Mouse (Mus musculus): ENCODE results near the gene Pin1. TPM values are rescaled to one million over a fixed set of nuclear protein-coding genes. Genes with fewer than 3 reads are reported as not detected.
"Not testable (repeated sequence)": the region's sequence is repeated elsewhere in the genome, so short reads cannot be mapped to it uniquely, and the experiment has no call there.

Pin1 gene
- 10 to 100 TPM; 18.3 to 19.2 TPM for total RNA-seq (2021)

GRCm38 (mm10) chr9:20651602-20652259 lies at the start of gene Pin1:
TSS of gene Pin1 (plus strand) at chr9:20652095.
- intact Hi-C loops (cut with DNase I), result loop anchor here (5.0 kb wide), 1 partner anchor 184 kb away; no protein-coding TSS in a partner anchor
- peak; percentile 99 for DNase-seq (ENCODE audit: low spot score)

- no peak for DNase-seq (ENCODE audit: low spot score)
- intact Hi-C loops (cut with DNase I), result loop anchor here (10.0 kb wide), 1 partner anchor 111 kb away; the partner anchor contains the start of gene Zfp426
Observed at GRCm38 (mm10) chr9:20606269-20606668, 45.6 kb upstream of the Pin1 start.

GRCm38 (mm10) chr9:20607100-20607974 lies 44.6 kb upstream of the Pin1 start:
- DNase-seq (ENCODE audit: low spot score), result peak; percentile 76
- intact Hi-C loops (cut with DNase I), result loop anchor here (1.0 to 10.0 kb wide), 2 partner anchors 26 to 113 kb away; partner anchors contain the start of genes Zfp426 and Zfp846

- DNase-seq (ENCODE audit: low spot score), result no peak
- intact Hi-C loops (cut with DNase I), result loop anchor here (10.0 kb wide), 1 partner anchor 115 kb away; the partner anchor contains the start of gene Zfp426
Observed at GRCm38 (mm10) chr9:20609831-20610464, 41.9 kb upstream of the Pin1 start.

DNA sequence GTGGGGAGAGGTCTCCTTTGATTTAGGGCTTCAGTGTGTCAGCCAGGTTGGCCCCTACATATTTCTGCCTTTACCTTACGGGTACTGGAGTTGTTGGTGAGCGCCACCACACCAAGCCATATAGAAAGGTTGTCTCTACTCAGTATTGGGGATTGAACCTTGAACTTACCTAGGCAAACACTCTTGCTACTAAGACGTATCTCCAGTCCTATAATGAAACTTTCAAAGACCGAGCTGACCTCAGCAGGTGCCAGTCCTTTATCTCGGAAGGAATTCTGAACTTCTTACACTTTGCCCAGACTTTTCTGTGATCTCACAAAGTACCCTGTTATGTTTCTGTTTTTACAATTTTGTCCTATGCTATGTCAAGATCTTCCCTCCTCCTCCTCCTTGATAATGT lies 39.9 kb upstream of the Pin1 start:
- DNase-seq (ENCODE audit: low spot score), result no peak
- intact Hi-C loops (cut with DNase I), result no loop called here

DNA sequence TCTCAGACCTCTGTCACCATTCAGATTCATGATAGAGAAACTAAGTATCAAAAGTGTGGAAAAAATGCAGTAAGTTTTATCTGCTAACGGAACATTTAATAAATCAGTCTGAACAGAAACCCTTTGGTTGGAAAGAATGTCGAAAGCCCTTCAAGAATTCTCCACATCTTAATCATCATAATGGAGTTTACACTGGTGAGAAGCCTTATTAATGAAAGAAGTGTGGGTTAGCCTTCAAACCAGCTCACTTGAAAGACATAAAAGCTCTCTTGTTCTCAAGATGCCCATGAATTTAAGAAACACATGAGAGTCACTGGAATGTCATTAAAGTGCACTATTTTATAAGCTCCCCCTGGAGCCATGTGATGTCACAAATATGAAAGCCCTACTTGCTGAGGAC lies 35.2 kb upstream of the Pin1 start:
- intact Hi-C loops (cut with DNase I), result no loop called here
- no peak for DNase-seq (ENCODE audit: low spot score)

- intact Hi-C loops (cut with DNase I), result no loop called here
- DNase-seq (ENCODE audit: low spot score), result no peak
Observed at GRCm38 (mm10) chr9:20631332-20631731, 20.6 kb upstream of the Pin1 start.

DNA sequence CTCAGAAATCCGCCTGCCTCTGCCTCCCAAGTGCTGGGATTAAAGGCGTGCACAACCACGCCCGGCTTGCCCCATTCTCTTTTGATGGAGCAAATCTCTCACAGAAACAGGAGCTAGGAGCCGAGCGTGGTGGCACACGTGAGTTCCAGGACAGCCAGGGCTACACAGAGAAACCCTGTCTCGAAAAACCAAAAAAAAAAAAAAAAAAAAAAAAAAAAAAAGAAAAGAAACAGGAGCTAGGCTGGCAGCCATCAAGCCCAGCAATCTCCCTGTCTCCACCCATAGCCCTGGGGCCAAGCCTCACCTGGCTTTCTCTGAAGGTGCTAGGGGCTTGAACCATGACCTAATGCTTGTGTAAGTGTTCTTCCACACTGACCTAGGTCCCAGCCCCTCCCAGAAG lies 16.2 kb upstream of the Pin1 start:
- intact Hi-C loops (cut with DNase I); DNase-seq (ENCODE audit: low spot score): not testable (repeated sequence)

DNA sequence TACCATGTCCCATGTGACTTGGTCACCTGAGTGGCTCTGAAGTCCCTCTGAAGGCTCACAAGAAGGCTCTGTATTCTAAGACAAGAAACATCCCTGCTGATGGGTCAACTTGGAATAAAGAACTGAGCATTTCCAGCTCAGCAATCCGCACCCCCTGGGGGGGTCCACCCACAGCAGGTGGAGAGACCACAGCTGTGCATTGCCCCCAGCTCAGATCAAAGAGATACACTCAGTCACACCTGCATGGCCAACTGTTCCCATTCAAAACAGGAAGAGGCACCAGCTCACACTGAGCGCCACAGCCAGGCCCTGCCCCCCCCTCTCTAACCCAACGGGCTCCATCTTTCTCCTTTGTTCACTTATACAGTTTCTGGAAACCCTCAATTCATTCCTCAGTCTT lies 15.6 kb upstream of the Pin1 start:
- no peak for DNase-seq (ENCODE audit: low spot score)
- intact Hi-C loops (cut with DNase I), result no loop called here

DNA sequence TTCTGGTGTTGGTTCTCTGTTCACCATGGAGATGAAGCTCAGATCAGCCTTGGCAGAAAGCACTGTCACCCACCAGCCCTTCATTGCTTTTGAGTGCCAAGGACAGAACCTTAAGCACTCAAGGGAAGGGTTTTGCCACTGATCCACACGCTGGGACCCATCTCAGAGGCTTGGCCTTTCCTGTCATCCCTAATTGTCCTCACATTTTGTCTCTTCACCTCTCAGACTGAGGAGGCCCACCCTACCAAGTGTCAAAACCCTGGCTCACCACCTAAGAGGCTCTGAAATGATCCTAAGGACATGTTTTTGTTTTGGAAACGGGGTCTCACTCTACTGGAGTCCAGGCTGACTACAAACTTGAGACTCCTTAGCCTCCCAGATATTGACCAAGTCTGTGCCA lies 15.1 kb upstream of the Pin1 start:
- intact Hi-C loops (cut with DNase I), result no loop called here
- no peak for DNase-seq (ENCODE audit: low spot score)

- no peak for DNase-seq (ENCODE audit: low spot score)
- intact Hi-C loops (cut with DNase I), result no loop called here
Observed at GRCm38 (mm10) chr9:20638552-20638951, 13.3 kb upstream of the Pin1 start.

GRCm38 (mm10) chr9:20639486-20639885 lies 12.4 kb upstream of the Pin1 start:
- intact Hi-C loops (cut with DNase I), result no loop called here
- no peak for DNase-seq (ENCODE audit: low spot score)

GRCm38 (mm10) chr9:20641501-20641900 lies 10.4 kb upstream of the Pin1 start:
- DNase-seq (ENCODE audit: low spot score), result no peak
- intact Hi-C loops (cut with DNase I), result no loop called here

DNA sequence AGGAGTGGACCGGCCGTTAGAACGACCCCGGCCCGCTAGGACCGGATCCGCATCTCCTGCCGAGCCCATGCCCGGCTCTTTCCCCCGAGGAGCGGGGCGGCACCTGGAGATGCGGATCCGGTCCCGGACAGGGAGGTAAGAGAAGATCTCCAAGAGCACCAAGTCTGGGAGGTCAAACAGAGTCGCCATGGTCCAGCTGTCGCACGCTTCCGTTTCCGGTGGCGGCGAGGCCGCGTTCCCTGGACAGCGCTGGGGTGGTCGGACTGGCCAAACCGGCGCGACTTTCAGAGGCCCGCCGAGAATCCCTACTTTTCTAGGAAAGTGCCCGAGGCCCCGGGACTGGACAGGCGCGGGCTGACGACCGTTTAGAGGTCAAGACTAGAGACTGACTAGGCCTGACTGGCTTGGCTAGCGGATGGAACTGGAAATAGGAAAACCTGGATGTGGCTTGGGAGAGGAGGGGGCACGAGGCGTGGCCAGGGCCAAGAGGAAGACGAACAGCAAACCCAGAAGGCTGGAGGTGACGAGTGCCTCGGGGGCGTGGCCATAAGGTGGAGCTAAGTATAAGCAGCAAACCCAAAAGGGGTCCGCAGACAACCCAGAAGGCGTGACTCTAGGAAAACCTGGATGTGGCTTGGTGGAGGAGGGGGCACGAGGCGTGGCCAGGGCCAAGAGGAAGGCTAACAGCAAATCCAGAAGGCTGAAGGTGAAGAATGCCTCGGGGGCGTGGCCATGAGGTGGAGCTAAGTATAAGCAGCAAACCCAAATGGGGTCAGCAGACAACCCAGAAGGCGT lies 9.6 kb upstream of the Pin1 start, which contains the start of gene Ubl5:
Ubl5 (plus strand) TSS at position 778 of the 795 bp plus-strand sequence.
- peak; percentile 38 for DNase-seq (ENCODE audit: low spot score)
- intact Hi-C loops (cut with DNase I), result no loop called here

DNA sequence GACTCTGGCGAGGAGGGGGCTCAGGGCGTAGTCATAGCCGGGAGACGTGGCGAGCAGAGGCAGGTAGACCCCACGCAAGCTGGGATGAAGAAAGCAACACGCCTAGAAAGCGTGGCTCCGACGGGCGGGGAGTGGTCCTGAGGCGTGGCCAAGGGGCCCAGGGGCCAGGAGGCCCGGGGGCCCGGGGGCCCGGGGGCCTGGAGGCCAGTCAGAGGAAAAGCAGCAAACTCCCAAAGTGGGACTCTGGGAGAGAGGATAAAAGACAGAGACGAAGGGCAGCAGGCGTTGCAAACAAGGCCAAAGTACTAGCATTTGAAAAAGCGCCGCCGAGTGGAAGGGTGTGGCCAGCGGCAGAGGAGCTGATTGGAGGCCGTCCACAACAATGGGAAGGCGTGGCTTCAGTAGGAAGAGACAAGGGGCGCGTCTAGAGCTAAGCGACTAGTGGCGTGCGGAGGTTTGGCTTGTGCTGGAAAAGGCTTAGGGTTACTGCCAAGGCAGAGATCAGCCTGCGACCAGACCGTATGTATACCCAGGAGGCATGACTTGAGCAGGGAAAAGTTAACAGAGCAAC lies 8.9 kb upstream of the Pin1 start:
- peak; percentile 77 for DNase-seq (ENCODE audit: low spot score)
- intact Hi-C loops (cut with DNase I), result no loop called here

DNA sequence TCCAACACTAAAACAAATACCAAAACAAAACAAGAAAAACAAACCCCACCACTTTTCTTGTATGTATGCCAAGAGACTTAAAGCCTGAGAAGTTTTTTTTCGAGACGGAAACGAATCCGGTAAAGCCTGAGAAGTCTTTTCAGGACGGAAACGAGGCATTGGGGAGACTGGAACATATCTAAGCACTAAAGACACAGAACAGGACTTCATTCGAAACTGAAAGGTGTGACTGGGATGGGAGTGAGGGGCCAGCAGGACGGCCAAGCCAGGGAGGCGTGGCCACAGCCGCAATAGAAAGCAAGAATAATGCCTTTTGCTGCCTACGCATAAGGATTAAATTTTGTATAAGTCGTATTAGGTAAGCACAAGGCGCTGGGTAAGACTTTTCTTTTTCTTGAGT lies 8.1 kb upstream of the Pin1 start:
- intact Hi-C loops (cut with DNase I), result no loop called here
- DNase-seq (ENCODE audit: low spot score), result no peak

GRCm38 (mm10) chr9:20644360-20645081 lies 7.4 kb upstream of the Pin1 start, which contains the start of gene Fbxl12:
TSS of gene Fbxl12 (minus strand) at chr9:20644767.
- DNase-seq (ENCODE audit: low spot score), result peak; percentile 62
- intact Hi-C loops (cut with DNase I), result no loop called here

GRCm38 (mm10) chr9:20645121-20645520 lies 6.8 kb upstream of the Pin1 start:
- DNase-seq (ENCODE audit: low spot score), result no peak
- intact Hi-C loops (cut with DNase I), result no loop called here

GRCm38 (mm10) chr9:20652260-20652658 lies 364 bp downstream of the Pin1 start:
- intact Hi-C loops (cut with DNase I), result loop anchor here (5.0 kb wide), 1 partner anchor 185 kb away; no protein-coding TSS in a partner anchor
- DNase-seq (ENCODE audit: low spot score), result no peak

Measured in heart, postnatal 25 days (tissue).